Mouse (Mus musculus) liver, embryonic 13.5 days (tissue): Measurements from ENCODE around the gene Ermp1. TPM values are rescaled to one million over a fixed set of nuclear protein-coding genes. Genes with fewer than 3 reads are reported as not detected.
"Not testable (repeated sequence)": the region's sequence is repeated elsewhere in the genome, so short reads cannot be mapped to it uniquely, and the experiment has no call there.

Experiments used
- ATAC-seq: fragments of 200-750 bp; cut with Nextera tagmentation; 2 replicates; pipeline ENCODE4 v1.8.0; 2017; ENCODE audit warnings: low read depth, mild to moderate bottlenecking, moderate number of reproducible peaks, moderate library complexity
- DNase-seq: peaks from one replicate; pipeline ENCODE4 v3.0.0; 2022
- H3K27ac ChIP-seq: fragments of 300-500 bp; sonication (generic); 2 replicates; pipeline ENCODE4 v1.5.1; 2015; ENCODE audit warnings: moderate library complexity, mild to moderate bottlenecking, inconsistent platforms
- H3K27me3 ChIP-seq: fragments of 300-500 bp; sonication (generic); 2 replicates; pipeline ENCODE4 v1.6.1; 2015; ENCODE audit warnings: mild to moderate bottlenecking, inconsistent platforms
- H3K36me3 ChIP-seq: fragments of 300-500 bp; sonication (generic); 2 replicates; pipeline ENCODE4 v1.6.1; 2015; ENCODE audit warnings: mild to moderate bottlenecking, inconsistent platforms
- H3K4me1 ChIP-seq: fragments of 300-500 bp; sonication (generic); replicated peaks from 2 replicates; pipeline ENCODE4 v1.6.1; 2015; ENCODE audit warnings: inconsistent platforms
- H3K4me2 ChIP-seq: fragments of 300-500 bp; sonication (generic); 2 replicates; pipeline ENCODE4 v1.6.1; 2015; ENCODE audit warnings: inconsistent platforms, mild to moderate bottlenecking, moderate library complexity
- H3K4me3 ChIP-seq: fragments of 300-500 bp; sonication (generic); replicated peaks from 2 replicates; pipeline ENCODE4 v1.5.1; 2015; ENCODE audit warnings: mild to moderate bottlenecking, inconsistent platforms
- H3K9ac ChIP-seq: fragments of 300-500 bp; sonication (generic); 2 replicates; pipeline ENCODE4 v1.6.1; 2015; ENCODE audit warnings: mild to moderate bottlenecking, inconsistent platforms
- H3K9me3 ChIP-seq: fragments of 300-500 bp; sonication (generic); replicated peaks from 2 replicates; pipeline ENCODE4 v1.6.1; 2016; ENCODE audit warnings: inconsistent platforms
- WGBS: fragments of 180-500 bp; shearing (Covaris S2); methylation state at CpG from one replicate; pipeline ENCODE4 v1.1.7; 2015; ENCODE audit not compliant: insufficient replicate concordance; 5-methylcytosine and 5-hydroxymethylcytosine counted together
- polyA plus RNA-seq: library from polyadenylated mRNA; unstranded; fragments of >200 nt; fragmentation: Nextera tagmentation; extraction: Ambion mirVana; gene quantifications from 2 replicates; pipeline ENCODE4 v1.2.1, GENCODE M21; 2015

Ermp1 gene
- polyA plus RNA-seq, 1 experiment from 2014 or later: 9.0 TPM

- ATAC-seq, H3K4me3 ChIP-seq, H3K27ac ChIP-seq, H3K4me2 ChIP-seq, H3K9ac ChIP-seq, H3K9me3 ChIP-seq, H3K27me3 ChIP-seq, DNase-seq, H3K4me1 ChIP-seq: not testable (repeated sequence)
- WGBS: 78% methylated on average over 3 of the region's 3 CpGs
- peaks cover 29% of the 10 kb centered on the region for H3K36me3 ChIP-seq
Measured at GRCm38 (mm10) chr19:29593783-29594182, 54.4 kb downstream of the Ermp1 start.

GRCm38 (mm10) chr19:29583734-29584133 is 64.5 kb downstream of the Ermp1 start:
- Histone ChIP-seq H3K27me3 (no peaks in the 10 kb centered on the region), H3K4me1 (no peaks in the 10 kb centered on the region), H3K9me3 (no peaks in the 10 kb centered on the region), H3K36me3 (peaks cover 41% of the 10 kb centered on the region), H3K4me2 (no peak overlapping the region), H3K4me3 (no peak overlapping the region), H3K9ac (no peak overlapping the region), H3K27ac (no peak overlapping the region)
- ATAC-seq (no peak), DNase-seq (no peak)
- 80% methylated on average over 6 of the region's 6 CpGs for WGBS

DNA sequence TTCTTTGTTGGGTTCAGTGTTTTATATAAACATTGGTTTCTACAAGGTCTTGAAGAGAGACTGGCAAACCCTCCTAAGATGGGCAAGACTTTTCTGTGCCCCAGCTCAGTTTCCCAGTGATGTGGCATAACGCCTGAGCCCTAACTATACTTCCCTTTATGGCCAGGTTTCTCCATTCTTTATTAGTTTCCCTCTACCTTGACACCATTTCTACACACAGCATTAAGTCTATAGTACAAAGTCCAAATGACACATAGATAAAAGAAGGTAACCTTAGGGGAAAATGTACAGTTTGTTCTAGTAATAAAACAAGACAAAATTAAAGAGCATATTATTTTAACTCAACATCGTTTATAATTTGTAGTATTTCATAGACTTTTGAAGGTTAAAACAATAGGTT is 65.8 kb downstream of the Ermp1 start:
- Histone ChIP-seq H3K4me2 (no peak overlapping the region), H3K4me1 (no peaks in the 10 kb centered on the region), H3K36me3 (peaks cover 33% of the 10 kb centered on the region), H3K9me3 (no peaks in the 10 kb centered on the region), H3K27ac (no peak overlapping the region), H3K9ac (no peak overlapping the region), H3K4me3 (no peak overlapping the region), H3K27me3 (no peaks in the 10 kb centered on the region)
- 68% methylated on average over 2 of the region's 2 CpGs for WGBS
- DNase-seq (no peak), ATAC-seq (no peak)

DNA sequence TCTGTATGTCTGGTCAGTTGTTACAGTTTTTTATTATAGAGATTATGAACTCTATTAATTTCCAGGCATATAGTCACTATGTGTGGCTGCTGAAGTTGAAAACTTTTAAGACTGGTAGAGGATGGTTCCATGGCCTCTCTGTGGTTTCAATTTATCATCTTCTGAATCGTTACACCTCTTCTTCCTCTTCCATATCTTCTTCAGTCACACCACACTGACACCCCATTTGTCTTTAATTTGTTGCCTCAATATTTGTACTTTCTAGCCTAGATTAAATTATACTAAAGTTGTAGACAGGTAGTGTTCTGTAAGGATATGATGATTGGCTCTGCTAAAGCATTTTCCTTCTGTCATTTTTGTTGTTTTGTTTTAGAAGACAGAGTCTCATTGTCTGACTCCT is 81.7 kb downstream of the Ermp1 start:
- WGBS: 15% methylated on average over 1 of the region's 1 CpGs

GRCm38 (mm10) chr19:29563258-29563779 is 84.9 kb downstream of the Ermp1 start:
- WGBS: 56% methylated on average over 7 of the region's 7 CpGs

More for the DNA sequence above, 81.7 kb downstream of the Ermp1 start:
- H3K27me3 ChIP-seq: no peaks in the 10 kb centered on the region
- peaks cover 8% of the 10 kb centered on the region for H3K36me3 ChIP-seq
- no peak overlapping the region for H3K9ac ChIP-seq
- no peak overlapping the region for H3K4me2 ChIP-seq
- H3K27ac ChIP-seq: no peak overlapping the region
- no peak overlapping the region for H3K4me3 ChIP-seq
- no peak for ATAC-seq
- no peak for DNase-seq
- H3K9me3 ChIP-seq: no peaks in the 10 kb centered on the region
- no peaks in the 10 kb centered on the region for H3K4me1 ChIP-seq

GRCm38 (mm10) chr19:29562603-29563002 is 85.6 kb downstream of the Ermp1 start:
- no peaks in the 10 kb centered on the region for H3K9me3 ChIP-seq
- no peak overlapping the region for H3K4me3 ChIP-seq
- peaks cover 9% of the 10 kb centered on the region; the same call in 1 of the 2 replicates for H3K4me1 ChIP-seq
- ATAC-seq (no peak), DNase-seq (no peak)
- no peak overlapping the region for H3K27ac ChIP-seq
- no peak overlapping the region for H3K9ac ChIP-seq
- no peak overlapping the region for H3K4me2 ChIP-seq
- H3K36me3 ChIP-seq: no peaks in the 10 kb centered on the region
- 51% methylated on average over 3 of the region's 3 CpGs for WGBS
- H3K27me3 ChIP-seq: no peaks in the 10 kb centered on the region

More at GRCm38 (mm10) chr19:29563258-29563779, 84.9 kb downstream of the Ermp1 start:
- no peaks in the 10 kb centered on the region for H3K36me3 ChIP-seq
- no peaks in the 10 kb centered on the region for H3K9me3 ChIP-seq
- ATAC-seq: no peak
- peaks cover 9% of the 10 kb centered on the region; the same call in 1 of the 2 replicates for H3K4me1 ChIP-seq
- no peak overlapping the region for H3K4me2 ChIP-seq
- H3K27ac ChIP-seq: no peak overlapping the region
- H3K4me3 ChIP-seq: no peak overlapping the region
- no peak overlapping the region for H3K9ac ChIP-seq
- H3K27me3 ChIP-seq: no peaks in the 10 kb centered on the region
- peak; percentile 6 for DNase-seq

- no peak overlapping the region for H3K4me3 ChIP-seq
- peaks cover 13% of the 10 kb centered on the region for H3K4me1 ChIP-seq
- H3K27ac ChIP-seq: no peak overlapping the region
- 75% methylated on average over 4 of the region's 4 CpGs for WGBS
- no peak overlapping the region for H3K9ac ChIP-seq
- ATAC-seq (no peak), DNase-seq (no peak)
- no peaks in the 10 kb centered on the region for H3K27me3 ChIP-seq
- no peaks in the 10 kb centered on the region for H3K36me3 ChIP-seq
- H3K9me3 ChIP-seq: no peaks in the 10 kb centered on the region
- no peak overlapping the region for H3K4me2 ChIP-seq
Measured at GRCm38 (mm10) chr19:29562166-29562565, 86.0 kb downstream of the Ermp1 start.

Other genes with a start within 250 kb of the Ermp1 start
- 0.06 TPM in 1 of 2 replicates, not detected in the other for gene Pdcd1lg2, start 237.5 kb downstream of the Ermp1 start, polyA plus RNA-seq
- gene Ric1, start 126.1 kb downstream of the Ermp1 start, polyA plus RNA-seq: 3.4 and 3.6 TPM in 2 replicates
- gene Mlana, start 49.4 kb upstream of the Ermp1 start, polyA plus RNA-seq: not detected in 2 replicates
- 1.1 and 1.5 TPM in 2 replicates for gene 9930021J03Rik, start 157.6 kb upstream of the Ermp1 start, polyA plus RNA-seq
- gene Ranbp6, start 164.6 kb upstream of the Ermp1 start, polyA plus RNA-seq: 6.6 and 8.6 TPM in 2 replicates